Mouse (Mus musculus): ENCODE measurements around the gene Zmym5. TPM values are rescaled to one million over a fixed set of nuclear protein-coding genes. Genes with fewer than 3 reads are reported as not detected.
"Not testable (repeated sequence)": the region's sequence is repeated elsewhere in the genome, so short reads cannot be mapped to it uniquely, and the experiment has no call there.

The Zmym5 gene
- polyA plus RNA-seq, 1 experiment from 2014 or later = 19.8 TPM

- no peaks in the 10 kb centered on the region for H3K27me3 ChIP-seq (replicated peaks; ENCODE audit: control insufficient read depth, insufficient read depth, low read length)
- H3K4me3 ChIP-seq (ENCODE audit: low read depth, low read length) = no peak overlapping the region
- H3K4me1 ChIP-seq (ENCODE audit: control insufficient read depth, insufficient read depth, low read length) = no peaks in the 10 kb centered on the region
- no peaks in the 10 kb centered on the region for H3K9me3 ChIP-seq (ENCODE audit: control insufficient read depth, low read length)
- no peaks in the 10 kb centered on the region for H3K36me3 ChIP-seq (ENCODE audit: control insufficient read depth, insufficient read depth, low read length)
- ATAC-seq (ENCODE audit: low read depth) = no peak
- H3K9ac ChIP-seq (ENCODE audit: low read depth, low read length) = no peak overlapping the region
- no peak for DNase-seq (ENCODE audit: low spot score)
- H3K4me2 ChIP-seq (ENCODE audit: low read depth, low read length) = no peak overlapping the region
- H3K27ac ChIP-seq (replicated peaks; ENCODE audit: low read depth, low read length) = no peak overlapping the region
Measured at GRCm38 (mm10) chr14:56830491-56831045, 19.1 kb upstream of the Zmym5 start.

GRCm38 (mm10) chr14:56824562-56824961 lies 13.0 kb upstream of the Zmym5 start:
- Histone ChIP-seq H3K27ac (replicated peaks; ENCODE audit: low read depth, low read length) (no peak overlapping the region), H3K27me3 (replicated peaks; ENCODE audit: control insufficient read depth, insufficient read depth, low read length) (no peaks in the 10 kb centered on the region), H3K36me3 (ENCODE audit: control insufficient read depth, insufficient read depth, low read length) (no peaks in the 10 kb centered on the region), H3K9me3 (ENCODE audit: control insufficient read depth, low read length) (0 out of 2 replicates have a peak, but pooled peaks cover 10% of the 10 kb centered on the region), H3K4me2 (ENCODE audit: low read depth, low read length) (no peak overlapping the region), H3K4me1 (ENCODE audit: control insufficient read depth, insufficient read depth, low read length) (no peaks in the 10 kb centered on the region), H3K4me3 (ENCODE audit: low read depth, low read length) (no peak overlapping the region), H3K9ac (ENCODE audit: low read depth, low read length) (no peak overlapping the region)
- ATAC-seq (ENCODE audit: low read depth) = no peak
- no peak for DNase-seq (ENCODE audit: low spot score)

DNA sequence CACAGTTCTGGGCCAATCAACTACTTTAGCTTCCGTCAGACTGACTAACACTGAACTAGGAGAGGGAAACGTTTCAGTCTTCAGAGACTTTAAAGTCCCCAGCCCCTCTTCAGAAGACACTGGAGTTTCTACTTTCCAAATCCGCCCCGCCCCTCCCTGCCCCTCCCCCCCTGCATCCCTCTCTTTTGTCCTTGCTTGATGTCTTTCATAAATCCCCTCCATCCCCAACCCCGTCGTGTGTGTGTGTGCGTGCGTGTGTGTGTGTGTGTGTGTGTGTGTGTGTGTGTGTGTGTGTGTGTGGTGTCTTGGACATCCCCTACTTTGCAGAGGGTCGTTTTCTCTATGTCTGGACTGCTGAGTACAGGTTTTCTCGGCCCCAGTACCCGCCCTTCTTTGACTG lies 6.1 kb upstream of the Zmym5 start:
- Histone ChIP-seq H3K36me3 (ENCODE audit: control insufficient read depth, insufficient read depth, low read length) (no peaks in the 10 kb centered on the region), H3K4me1 (ENCODE audit: control insufficient read depth, insufficient read depth, low read length) (peaks cover 7% of the 10 kb centered on the region), H3K9ac (ENCODE audit: low read depth, low read length) (no peak overlapping the region), H3K9me3 (ENCODE audit: control insufficient read depth, low read length) (0 out of 2 replicates have a peak, but pooled peaks cover 10% of the 10 kb centered on the region), H3K27ac (replicated peaks; ENCODE audit: low read depth, low read length) (peak overlapping the region; percentile 48; the same call in 1 of the 2 replicates), H3K27me3 (replicated peaks; ENCODE audit: control insufficient read depth, insufficient read depth, low read length) (no peaks in the 10 kb centered on the region), H3K4me2 (ENCODE audit: low read depth, low read length) (peak overlapping the region; percentile 29), H3K4me3 (ENCODE audit: low read depth, low read length) (no peak overlapping the region)
- DNase-seq (ENCODE audit: low spot score) (peak; percentile 47), ATAC-seq (ENCODE audit: low read depth) (0 out of 2 replicates have a peak, but pooled peaks have one; percentile 48)
- WGBS = 11% methylated on average over 11 of the region's 11 CpGs

DNA sequence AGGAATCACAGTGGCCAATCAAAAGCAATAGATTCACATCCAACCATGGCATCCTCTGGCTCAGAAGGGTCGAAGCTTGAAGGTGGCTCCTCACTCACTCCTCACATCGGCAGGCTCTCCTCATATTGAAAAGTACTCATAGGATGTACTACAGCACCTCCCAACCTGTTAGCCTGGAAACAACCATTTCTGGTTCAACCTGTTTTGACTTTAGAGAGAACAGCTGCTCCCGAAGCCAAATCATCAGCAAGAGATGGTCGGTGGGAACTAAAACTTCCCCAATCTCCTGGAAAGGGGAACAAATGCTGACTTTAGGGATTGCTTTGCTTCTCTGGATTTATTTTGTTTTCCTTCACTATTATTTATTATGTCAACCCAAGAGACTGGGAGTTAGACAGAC lies 5.6 kb upstream of the Zmym5 start:
- peak overlapping the region; percentile 48; the same call in 1 of the 2 replicates for H3K27ac ChIP-seq (replicated peaks; ENCODE audit: low read depth, low read length)
- DNase-seq (ENCODE audit: low spot score) (peak; percentile 65), ATAC-seq (ENCODE audit: low read depth) (no peak)
- 0 out of 2 replicates have a peak, but pooled peaks cover 7% of the 10 kb centered on the region for H3K9me3 ChIP-seq (ENCODE audit: control insufficient read depth, low read length)
- H3K27me3 ChIP-seq (replicated peaks; ENCODE audit: control insufficient read depth, insufficient read depth, low read length) = no peaks in the 10 kb centered on the region
- no peak overlapping the region for H3K9ac ChIP-seq (ENCODE audit: low read depth, low read length)
- H3K4me2 ChIP-seq (ENCODE audit: low read depth, low read length) = peak overlapping the region; percentile 29; the same call in 1 of the 2 replicates
- 57% methylated on average over 4 of the region's 4 CpGs for WGBS
- peaks cover 7% of the 10 kb centered on the region for H3K4me1 ChIP-seq (ENCODE audit: control insufficient read depth, insufficient read depth, low read length)
- H3K4me3 ChIP-seq (ENCODE audit: low read depth, low read length) = no peak overlapping the region
- H3K36me3 ChIP-seq (ENCODE audit: control insufficient read depth, insufficient read depth, low read length) = no peaks in the 10 kb centered on the region

DNA sequence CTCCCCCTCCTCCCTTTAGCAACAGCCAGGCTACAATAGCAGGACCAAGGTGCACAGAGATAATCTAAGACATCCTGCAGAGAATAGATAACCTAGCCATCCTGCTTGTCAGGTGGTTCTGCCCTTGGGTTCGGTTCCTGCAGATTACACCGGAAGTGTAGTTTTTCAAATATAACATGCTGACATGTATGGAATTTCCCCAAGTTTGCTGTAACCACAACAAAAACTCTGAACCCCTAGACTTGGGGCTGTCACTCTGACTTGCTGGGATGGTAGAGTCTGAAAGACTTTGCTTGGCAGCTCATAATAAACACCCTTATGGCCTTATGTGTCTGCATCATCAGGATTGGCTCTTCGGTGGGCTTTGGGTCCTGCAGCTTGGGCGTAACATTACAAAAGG lies 5.0 kb upstream of the Zmym5 start:
- H3K36me3 ChIP-seq (ENCODE audit: control insufficient read depth, insufficient read depth, low read length) = no peaks in the 10 kb centered on the region
- ATAC-seq (ENCODE audit: low read depth) (no peak), DNase-seq (ENCODE audit: low spot score) (no peak)
- H3K27ac ChIP-seq (replicated peaks; ENCODE audit: low read depth, low read length) = no peak overlapping the region
- no peak overlapping the region for H3K9ac ChIP-seq (ENCODE audit: low read depth, low read length)
- H3K9me3 ChIP-seq (ENCODE audit: control insufficient read depth, low read length) = 0 out of 2 replicates have a peak, but pooled peaks cover 6% of the 10 kb centered on the region
- H3K4me2 ChIP-seq (ENCODE audit: low read depth, low read length) = no peak overlapping the region
- no peak overlapping the region for H3K4me3 ChIP-seq (ENCODE audit: low read depth, low read length)
- 87% methylated on average over 4 of the region's 4 CpGs for WGBS
- H3K27me3 ChIP-seq (replicated peaks; ENCODE audit: control insufficient read depth, insufficient read depth, low read length) = no peaks in the 10 kb centered on the region
- peaks cover 7% of the 10 kb centered on the region for H3K4me1 ChIP-seq (ENCODE audit: control insufficient read depth, insufficient read depth, low read length)

- Histone ChIP-seq H3K4me2 (ENCODE audit: low read depth, low read length) (peak overlapping the region; percentile 63), H3K27me3 (replicated peaks; ENCODE audit: control insufficient read depth, insufficient read depth, low read length) (no peaks in the 10 kb centered on the region), H3K9me3 (ENCODE audit: control insufficient read depth, low read length) (no peaks in the 10 kb centered on the region), H3K4me3 (ENCODE audit: low read depth, low read length) (peak overlapping the region; percentile 57), H3K36me3 (ENCODE audit: control insufficient read depth, insufficient read depth, low read length) (0 out of 2 replicates have a peak, but pooled peaks cover 5% of the 10 kb centered on the region), H3K4me1 (ENCODE audit: control insufficient read depth, insufficient read depth, low read length) (peaks cover 7% of the 10 kb centered on the region), H3K9ac (ENCODE audit: low read depth, low read length) (peak overlapping the region; percentile 83), H3K27ac (replicated peaks; ENCODE audit: low read depth, low read length) (peak overlapping the region; percentile 94)
- DNase-seq (ENCODE audit: low spot score) (peak; percentile 93), ATAC-seq (ENCODE audit: low read depth) (peak; percentile 31)
- WGBS = 1% methylated on average over 15 of the region's 35 CpGs
Measured at GRCm38 (mm10) chr14:56812520-56813036, 1.1 kb upstream of the Zmym5 start.

GRCm38 (mm10) chr14:56810781-56811690 lies 480 bp downstream of the Zmym5 start:
- H3K36me3 ChIP-seq (ENCODE audit: control insufficient read depth, insufficient read depth, low read length); H3K27me3 ChIP-seq (replicated peaks; ENCODE audit: control insufficient read depth, insufficient read depth, low read length); H3K4me1 ChIP-seq (ENCODE audit: control insufficient read depth, insufficient read depth, low read length); H3K9me3 ChIP-seq (ENCODE audit: control insufficient read depth, low read length); ATAC-seq (ENCODE audit: low read depth): not testable (repeated sequence)
- DNase-seq (ENCODE audit: low spot score) = peak; percentile 63
- Histone ChIP-seq H3K4me3 (ENCODE audit: low read depth, low read length) (peak overlapping the region; percentile 74), H3K4me2 (ENCODE audit: low read depth, low read length) (peak overlapping the region; percentile 66), H3K9ac (ENCODE audit: low read depth, low read length) (peak overlapping the region; percentile 87), H3K27ac (replicated peaks; ENCODE audit: low read depth, low read length) (peak overlapping the region; percentile 89)
- WGBS = 0% methylated on average over 14 of the region's 86 CpGs

DNA sequence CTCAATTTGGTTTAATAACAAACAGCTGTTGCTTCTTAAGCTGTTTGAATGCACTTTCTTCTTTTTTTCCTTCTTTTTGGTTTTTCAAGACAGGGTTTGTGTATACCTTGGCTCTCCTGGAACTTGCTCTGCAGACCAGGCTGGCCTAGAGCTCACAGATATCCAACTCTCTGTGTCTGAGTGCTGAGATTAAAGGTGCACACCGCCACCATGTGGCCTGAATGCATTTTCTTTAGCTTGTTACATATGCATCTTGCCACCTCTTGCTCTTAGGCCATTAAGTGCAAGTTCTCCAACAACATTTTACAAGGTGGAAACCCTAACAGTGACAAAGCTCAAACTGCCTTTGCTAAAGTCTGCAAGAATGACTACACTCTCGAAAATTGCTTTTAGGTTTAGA lies 18.3 kb downstream of the Zmym5 start:
- H3K27ac ChIP-seq (replicated peaks; ENCODE audit: low read depth, low read length) = no peak overlapping the region

More for the DNA sequence above, 18.3 kb downstream of the Zmym5 start:
- 50% methylated on average over 2 of the region's 2 CpGs for WGBS
- Histone ChIP-seq H3K36me3 (ENCODE audit: control insufficient read depth, insufficient read depth, low read length) (peaks cover 65% of the 10 kb centered on the region), H3K27me3 (replicated peaks; ENCODE audit: control insufficient read depth, insufficient read depth, low read length) (no peaks in the 10 kb centered on the region), H3K4me1 (ENCODE audit: control insufficient read depth, insufficient read depth, low read length) (no peaks in the 10 kb centered on the region), H3K9me3 (ENCODE audit: control insufficient read depth, low read length) (no peaks in the 10 kb centered on the region), H3K9ac (ENCODE audit: low read depth, low read length) (no peak overlapping the region), H3K4me3 (ENCODE audit: low read depth, low read length) (no peak overlapping the region), H3K4me2 (ENCODE audit: low read depth, low read length) (no peak overlapping the region)
- ATAC-seq (ENCODE audit: low read depth) (no peak), DNase-seq (ENCODE audit: low spot score) (peak; percentile 64)
